Mouse (Mus musculus) frontal cortex, postnatal 36 days (tissue): ENCODE results near the gene Lrrc2.

Experiments
- DNase-seq, 2 experiments: peaks; one replicate each; pipeline ENCODE4 v3.0.0; 2022; ENCODE audit warnings: low spot score in 2 of 2

The Lrrc2 gene

DNA sequence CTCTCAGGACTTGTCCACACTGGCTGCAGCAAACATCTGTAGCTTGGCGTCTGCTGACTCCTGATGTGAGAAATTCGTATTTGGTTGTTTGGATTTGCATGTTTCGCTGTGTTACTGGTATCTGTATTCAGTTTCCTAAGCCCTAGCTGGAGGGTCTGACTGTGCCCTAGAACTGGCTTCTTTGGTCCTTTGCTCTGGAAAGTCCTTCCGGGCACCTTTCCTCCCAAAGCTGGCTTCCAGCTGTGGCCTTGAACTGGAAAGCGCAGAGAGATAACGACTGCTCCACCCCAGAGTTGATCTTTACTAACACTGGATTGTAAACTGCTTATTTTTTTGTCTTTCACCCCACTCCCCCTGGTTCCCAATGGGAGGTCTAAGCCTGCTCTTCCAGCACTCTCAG, 3.4 kb upstream of the Lrrc2 start:
- DNase-seq, result no peak

DNA sequence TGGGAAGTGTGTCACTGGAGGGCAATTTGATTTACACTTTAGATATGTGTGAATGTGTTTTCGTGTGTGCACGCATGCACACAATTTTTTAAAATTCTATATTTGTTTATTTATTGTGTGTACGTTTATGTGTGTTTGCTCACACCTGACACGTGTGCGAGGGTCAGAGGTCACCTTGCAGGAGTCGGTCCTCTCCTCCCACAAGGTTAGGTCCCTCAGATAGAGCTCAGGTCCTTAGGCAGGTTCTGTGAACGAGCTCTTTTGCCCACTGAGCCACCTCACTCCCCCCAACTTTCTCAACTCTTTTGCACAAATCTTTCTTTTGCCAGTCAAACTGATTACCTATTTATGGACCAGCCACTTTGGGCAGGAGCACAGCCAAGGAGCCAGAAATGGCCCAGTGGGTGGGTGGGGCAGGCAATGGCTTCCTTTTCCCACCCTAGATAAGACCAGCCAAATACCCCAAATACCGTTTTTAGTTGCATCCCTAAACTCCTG, 2.5 kb upstream of the Lrrc2 start:
- no peak for DNase-seq

DNA sequence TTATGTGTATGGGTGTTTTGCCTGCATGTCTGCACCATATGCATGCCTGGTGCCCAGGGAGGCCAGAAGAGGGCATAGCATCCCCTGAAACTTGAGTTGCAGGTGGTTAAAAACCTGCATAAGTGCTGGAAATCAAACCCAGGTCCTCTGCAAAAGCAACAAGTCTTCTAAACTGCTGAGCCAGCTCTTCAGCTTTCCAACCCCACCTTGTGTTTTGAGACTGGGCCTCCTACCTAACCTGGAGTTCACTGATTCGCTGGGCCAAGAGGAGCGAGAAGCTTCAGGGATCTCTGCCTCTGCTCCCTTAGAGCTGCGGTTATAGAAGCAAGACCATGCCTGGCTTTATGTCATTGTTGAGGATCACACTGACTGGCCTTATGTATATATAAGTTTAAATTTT, 1.2 kb upstream of the Lrrc2 start:
- DNase-seq, result no peak

DNA sequence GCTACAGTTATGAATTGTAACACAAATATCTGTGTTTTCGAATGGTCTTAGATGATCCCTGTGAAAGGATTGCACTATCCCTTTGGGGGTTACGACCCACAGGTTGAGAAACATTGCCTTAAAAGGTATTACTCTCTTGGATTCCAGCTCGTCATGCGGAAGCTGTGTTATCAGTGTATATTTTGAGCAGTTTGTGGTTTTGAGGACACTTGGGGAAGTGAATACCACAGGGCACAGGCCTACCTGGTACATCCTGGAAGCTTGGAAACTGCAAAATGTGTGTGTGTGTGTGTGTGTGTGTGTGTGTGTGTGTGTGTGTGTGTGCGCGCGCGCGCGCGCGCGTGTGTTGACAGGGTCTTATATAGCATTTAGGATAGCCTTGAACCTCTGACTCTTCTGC, 521 bp downstream of the Lrrc2 start:
- DNase-seq, result no peak

DNA sequence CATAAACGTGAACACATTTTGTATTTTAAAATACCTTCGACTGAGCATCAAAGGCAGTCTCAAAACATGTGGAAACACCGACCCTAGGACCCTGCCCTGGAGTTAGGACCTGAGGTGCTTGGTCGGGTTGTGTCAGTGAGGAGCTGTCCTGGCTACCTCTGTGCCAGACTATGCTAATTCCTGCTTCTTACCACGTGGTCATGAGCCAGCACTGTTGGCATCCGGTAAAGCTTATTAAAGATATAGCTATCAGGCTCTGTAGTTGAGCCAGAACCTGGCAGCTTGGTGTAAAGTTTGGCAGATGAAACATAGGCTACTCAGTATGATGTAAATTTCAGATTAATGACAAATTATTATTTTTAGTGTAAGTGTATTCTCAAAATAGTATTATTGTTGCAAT, 1.1 kb downstream of the Lrrc2 start:
- DNase-seq, result no peak

DNA sequence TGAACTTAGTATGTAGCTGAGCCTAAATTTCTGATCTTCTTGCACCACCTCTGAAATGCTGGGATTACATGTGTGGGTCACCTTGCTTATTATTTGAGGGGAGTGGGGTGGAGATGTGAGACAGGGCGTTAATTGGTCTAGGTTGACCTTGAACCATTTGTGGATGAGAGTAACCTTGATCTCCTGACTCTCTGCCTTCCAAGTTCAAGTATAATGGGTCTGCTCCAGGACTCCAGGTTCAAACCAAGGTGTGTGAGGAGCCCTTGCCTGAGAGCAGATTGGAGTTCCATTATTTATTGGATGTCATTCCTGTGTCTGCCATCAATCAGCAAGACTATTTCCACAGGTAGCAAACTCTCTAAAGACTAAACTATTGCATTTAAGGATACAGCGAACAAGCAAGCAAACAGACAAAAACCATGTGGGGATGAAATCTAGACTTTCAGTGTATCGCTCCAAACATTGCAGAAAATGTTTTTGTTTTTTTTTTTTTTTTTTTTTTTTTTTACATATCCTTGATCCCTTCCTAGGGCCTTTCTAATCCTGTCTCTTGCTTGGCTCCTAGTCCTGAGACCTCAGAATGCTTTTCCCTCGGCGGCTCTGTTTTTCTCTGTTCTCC, 1.7 kb downstream of the Lrrc2 start:
- no peak for DNase-seq

DNA sequence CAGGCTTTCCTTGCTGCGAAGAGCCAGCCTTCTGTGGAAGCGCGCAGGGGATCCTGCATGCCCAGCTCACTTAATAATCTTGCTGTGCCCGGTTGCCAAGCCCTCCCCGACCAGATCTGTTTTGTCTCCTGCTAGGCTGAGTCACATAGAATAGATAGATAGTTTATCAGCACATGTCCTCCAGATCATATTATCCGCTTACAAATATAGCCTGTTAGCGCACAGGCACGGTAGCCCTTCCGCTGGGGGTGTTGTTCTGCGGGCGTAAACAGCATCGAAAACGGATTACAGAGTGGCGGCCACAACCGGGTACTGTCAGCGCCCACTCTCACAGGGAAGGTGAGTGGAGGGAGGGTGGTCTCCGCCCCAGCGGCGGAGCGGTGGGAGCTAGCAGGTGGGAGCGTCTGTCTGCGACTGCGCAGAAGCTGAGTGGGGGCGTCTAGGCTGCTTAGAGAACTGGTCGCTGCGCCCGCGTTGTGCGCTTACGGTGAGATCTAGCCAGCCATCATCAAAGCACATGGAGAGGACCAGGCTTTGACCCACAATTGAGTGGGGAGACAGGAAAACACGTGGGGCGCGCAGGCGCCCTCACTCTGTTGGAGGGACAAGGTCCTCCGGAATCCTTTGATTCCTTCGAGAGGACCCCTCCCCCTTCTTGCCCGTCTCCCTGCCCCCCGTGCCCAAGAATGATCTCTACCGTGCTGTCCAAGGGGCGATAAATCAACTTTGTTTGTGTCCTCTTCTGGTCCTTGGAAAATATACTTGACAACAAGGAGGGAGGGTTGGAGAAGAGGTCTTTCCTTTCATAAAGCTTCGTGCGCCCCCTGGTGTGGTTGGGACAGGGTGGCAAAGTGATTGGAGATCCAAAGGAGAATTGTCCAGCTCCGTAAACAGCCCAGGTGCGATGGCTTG, 2.5 kb downstream of the Lrrc2 start:
- DNase-seq, result peak; percentile 71 to 76

DNA sequence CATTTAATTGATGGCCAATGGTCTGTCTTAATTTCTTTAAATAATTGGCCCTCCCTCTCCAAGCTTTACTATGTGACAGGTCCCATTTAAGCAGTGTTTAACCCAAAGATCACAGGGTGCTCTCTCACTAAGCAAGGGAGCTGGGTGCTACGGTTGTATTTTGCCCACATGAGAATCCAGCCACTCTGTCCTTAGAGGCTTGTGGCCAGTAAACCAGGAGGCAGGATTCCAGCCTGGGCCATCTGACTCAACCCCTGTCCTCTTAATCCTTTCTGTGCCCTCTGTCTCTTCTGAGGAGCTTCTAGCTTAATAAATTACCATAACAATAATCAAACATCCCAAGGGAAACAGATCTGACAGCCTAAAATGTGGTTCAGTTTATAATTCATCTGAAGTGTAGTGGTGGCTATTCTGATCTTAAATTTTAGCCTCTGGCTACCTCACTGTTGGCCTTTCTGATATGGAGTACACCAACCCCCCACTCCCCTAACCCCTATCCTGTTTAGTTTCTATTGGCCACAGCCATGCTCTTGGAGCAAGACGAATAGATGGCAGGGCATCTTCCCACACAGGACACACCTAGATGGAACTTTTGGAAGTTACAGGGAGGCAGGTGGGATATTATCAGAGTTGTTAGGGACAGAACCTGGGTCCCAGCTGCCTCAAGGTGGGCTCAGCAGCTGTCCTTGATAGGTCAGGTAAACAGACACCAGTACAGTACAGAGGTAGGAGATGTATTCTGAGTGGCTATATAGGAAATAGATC, 3.5 kb downstream of the Lrrc2 start:
- DNase-seq, result no peak

DNA sequence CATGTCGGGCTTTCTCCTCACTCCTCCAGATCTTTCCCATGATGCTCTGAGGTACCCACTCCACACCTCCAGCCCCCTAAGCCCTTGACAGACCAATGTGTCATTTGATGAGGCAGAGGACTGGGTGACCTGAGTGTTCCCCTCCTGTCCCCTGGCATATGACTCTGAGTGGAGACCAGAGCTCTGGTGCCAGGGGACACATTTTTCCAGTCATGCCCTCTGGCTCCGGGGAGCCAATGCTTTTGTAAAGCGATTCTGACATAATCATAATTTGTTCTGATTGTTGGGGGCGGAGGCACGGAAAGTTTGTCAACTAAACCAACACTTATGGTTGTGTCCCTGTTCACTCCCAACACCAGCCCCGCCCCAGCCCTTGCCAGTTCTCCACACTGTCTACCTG, 4.6 kb downstream of the Lrrc2 start:
- DNase-seq, result no peak

DNA sequence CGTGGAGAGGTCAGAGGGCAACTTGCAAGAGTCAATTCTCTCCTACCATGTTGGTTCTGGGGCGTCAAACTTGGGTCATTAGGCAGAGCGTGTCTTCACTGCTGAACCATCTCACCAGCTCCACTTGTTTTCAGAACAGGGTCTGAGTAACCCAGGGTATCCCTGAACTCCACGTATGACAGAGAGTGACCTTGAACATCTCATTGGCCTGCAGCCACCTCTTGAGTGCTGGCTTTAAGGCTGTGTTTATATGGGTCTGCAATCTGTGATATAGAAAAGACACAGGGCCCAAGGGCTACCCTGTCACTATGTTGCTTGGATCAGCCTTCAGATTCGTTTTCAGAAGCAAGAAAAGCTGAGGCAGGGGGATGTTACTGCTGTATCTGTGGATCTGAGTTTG, 8.3 kb downstream of the Lrrc2 start:
- no peak for DNase-seq

DNA sequence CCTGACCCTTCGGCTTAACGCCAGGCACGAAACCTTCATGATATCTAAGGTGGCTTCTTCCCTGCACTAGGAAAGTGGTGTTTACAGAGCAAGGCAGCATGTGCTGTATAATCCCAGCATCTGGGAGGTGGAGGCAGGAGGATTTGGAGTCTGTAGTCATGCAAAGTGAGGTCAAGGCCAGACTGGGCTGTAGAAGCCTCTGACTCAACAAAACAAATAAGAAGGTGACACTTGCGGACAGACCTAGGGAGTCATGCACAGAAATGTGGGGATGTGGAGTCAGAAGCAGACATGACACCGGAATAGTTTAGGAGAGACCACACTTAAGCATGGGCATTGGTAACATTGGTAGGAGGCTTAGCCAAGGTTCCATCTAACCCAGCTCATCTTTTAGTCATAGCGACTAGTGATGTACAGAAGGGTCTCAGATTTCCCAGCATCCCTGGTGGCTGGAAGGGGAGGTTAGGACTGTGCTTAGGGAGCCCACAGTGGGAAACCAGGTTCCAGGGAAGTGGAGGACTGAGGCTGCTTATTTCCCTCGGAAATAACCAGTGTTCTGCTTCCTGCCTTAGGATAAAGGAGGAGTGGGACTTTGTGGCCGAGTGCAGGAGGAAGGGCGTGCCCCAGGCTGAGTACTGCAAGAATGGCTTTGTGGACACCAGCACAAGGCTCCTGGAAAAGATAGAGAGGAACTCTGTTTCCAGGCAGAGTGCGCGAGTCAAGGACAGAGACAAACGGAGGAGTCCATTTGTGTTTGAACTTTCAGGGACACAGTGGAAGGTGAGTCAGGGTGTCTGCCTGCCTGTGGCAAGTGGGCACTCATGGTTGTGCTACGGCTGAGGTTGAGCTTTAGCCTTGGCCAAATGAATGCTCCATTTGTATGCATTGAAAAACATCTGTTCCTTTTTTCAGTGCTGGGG, 9.1 kb downstream of the Lrrc2 start:
- DNase-seq, result no peak

DNA sequence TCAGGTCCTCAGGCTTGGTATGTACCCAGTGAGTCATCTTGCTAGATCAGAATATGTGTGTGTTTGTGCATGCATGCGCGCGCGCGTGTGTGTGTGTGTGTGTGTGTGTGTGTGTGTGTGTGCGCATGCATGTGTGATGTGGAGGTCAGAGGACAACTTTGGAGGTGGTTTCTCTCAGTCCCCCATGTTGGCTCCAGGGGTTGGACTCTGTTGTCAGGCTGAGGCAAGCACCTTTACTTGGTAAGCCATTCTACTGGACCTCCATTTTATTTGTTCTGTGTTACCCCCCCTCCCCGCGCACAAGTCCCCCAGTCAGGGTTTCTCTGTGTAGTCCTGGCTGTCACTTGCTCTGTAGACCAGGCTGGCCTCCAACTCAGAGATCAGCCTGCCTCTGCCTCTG, 10.0 kb downstream of the Lrrc2 start:
- DNase-seq, result no peak

DNA sequence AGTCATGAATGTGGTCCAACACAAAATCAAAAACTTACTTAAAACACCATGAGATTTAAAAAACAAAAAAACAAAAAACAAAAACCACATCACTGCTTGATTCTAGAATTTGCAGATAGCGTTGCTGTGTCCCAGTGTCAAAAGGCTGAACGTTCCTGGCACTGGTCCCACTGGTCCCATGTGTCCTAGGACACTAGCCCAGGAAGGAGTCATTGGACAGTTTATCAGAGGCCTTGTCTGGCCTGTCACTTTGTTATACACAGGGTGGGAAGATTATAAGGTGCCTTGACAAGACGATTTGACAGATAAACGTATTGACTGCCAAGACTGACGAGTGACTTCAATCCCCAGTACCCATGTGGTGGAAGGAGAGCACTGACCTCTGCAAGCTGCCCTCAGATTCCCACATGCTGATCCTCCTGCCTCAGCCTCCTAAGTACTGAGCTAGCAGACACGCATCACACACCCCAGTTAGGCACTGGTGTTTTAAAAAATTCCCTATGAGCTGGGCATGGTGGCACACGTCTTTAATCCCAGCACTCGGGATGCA, 12.3 kb downstream of the Lrrc2 start:
- no peak for DNase-seq

DNA sequence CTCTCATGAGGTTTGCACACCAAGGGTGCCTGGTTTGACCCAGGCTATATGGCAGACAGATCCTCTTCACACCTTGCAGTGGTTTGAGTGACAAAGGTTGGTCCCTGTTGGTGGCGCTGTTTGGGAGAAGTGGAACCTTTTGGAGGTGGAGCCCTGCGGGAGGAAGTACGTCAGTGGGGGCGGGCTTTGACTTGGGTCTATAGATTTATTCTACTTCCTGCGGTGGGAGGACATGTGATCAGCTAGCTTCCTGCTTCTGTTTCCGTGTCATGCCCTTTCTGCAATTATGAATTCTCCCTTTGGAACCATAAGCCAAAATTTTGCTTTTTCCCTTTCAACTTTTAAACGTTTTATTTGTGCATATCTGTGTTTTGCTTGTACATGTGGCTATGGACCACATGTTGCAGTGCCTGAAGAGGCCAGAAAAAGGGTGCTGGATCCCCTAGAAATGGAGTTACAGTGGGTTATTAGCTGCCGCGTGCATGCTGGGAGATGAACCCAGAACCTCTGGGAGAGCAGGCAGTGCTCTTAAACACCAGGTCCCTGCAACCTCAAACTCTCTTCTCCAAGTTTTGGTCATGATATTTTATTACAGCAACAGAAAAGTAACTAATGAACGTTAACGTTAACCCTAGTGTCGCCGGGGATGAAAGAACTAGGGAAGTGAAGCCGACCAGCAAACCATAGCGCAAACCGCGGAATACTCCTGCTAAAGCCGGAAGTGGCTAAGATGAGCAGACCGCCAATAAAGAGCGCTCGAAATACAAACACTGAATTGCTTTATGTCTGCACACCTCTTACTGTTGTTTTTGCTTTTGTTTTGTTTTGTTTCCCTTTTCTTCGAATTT, 13.9 kb downstream of the Lrrc2 start:
- DNase-seq, result no peak

DNA sequence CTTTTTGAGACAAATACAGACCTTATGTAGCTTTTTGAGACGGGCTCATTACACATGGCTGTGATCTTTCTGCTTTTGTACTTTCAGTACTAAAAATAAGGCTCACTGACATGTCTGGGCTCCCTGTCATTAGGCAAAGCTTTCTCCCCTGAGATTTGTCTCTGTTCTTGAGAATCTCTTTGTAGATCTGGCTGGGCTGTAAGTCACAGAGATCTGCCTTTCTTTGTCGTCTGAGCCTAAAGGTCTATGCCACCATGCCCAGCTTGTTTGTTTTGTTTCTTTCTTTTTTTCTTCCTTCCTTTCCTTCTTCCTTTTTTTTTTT, 14.5 kb downstream of the Lrrc2 start:
- no peak for DNase-seq

DNA sequence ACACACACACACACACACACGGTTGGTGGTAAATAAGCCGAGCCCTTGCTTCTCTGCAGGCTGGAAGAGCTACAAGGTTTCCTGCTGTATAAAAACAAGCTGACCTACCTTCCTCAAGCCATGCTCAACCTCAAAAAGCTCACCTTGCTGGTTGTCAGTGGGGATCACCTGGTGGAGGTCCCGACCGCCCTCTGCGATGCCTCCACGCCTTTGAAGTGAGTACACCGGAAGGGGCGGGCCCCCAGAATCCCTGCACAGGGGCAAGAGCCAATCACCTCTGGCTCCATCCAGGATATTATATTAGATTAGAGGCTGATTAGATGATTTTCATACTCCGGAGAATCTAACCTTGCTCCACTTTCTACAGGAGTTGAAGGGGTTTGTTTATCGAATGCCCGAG, 28.1 kb downstream of the Lrrc2 start:
- no peak for DNase-seq

DNA sequence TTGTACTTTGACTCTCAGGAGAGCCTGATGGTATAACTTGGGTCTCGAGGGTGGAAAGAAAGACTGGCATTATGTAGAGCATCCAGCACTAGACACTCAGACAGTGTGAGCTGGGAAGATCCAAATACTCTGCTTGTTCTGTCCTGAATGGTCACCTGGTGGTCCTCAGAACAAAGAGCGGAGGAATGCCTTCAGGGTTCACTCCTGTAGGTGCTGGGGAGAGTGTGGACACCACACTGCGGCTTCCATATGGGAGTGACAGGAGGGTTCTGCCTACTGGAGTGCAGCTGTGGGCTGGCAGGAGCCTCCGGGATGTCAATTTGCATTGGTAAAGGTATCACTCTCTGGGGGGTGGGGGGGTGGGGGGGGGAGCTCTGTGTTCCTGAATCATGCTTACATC, 31.0 kb downstream of the Lrrc2 start:
- DNase-seq, result peak in 1 of 2 experiments; percentile 7

DNA sequence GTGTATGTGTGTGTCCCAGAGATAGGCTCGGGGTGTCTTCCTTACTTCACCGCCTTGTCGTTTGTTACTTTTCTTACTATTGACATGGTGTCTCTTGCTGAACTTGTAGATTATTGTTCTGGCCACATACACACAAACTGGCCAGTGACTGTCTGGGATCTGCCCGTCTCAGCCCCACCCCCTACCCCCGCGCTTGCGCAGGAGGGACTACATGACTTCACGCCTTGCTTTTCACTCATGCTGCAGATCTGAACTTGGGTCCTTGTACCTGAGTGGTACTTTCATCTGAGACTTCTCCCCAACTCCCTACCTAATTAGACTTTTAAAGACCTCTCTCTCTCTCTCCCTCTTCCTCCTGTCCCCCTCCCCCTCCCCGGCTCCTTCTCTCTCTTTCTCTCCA, 32.8 kb downstream of the Lrrc2 start:
- DNase-seq, result no peak

DNA sequence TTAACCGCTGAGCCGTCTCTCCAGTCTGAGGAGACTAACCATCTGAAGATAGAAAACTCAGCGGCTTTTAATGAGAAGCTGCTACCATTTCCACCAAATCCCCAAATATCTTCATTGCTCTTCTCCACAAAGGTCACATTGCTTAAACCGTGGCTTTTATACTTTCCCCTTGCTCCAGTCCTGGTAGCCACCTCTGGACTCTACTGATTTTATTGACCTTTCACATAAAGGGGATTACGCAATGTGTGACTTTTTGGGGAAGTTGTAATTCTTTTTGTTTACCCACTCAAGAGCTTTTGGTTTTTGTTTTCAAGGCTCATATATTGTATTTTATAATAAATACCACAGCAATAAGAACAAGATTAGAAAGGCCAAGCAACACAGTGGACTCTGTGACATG, 34.2 kb downstream of the Lrrc2 start:
- DNase-seq, result no peak

DNA sequence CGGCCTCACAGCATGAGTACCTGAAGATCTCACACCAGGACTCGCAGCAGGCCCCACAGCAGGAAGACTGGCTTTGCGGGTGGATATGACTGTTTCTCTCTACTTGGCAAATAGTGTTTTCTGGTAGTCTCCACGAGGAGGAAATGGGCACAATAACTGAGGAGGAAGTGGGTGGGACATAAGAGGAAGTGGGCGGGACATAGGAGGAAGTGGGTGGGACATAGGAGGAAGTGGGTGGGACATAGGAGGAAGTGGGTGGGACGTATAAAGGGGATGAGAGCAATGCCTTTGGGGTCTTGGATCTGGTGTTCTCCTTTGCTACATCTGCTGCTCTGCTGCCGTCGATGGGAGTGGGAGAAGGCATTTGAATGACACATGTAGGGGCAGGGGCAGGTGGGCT, 34.6 kb downstream of the Lrrc2 start:
- DNase-seq, result no peak
